Mouse (Mus musculus) granulocyte monocyte progenitor cell, adult 5-6 weeks (primary cell): Measurements from ENCODE around the gene Lemd2. TPM values are rescaled to one million over a fixed set of nuclear protein-coding genes. Genes with fewer than 3 reads are reported as not detected.
"Not testable (repeated sequence)": the region's sequence is repeated elsewhere in the genome, so short reads cannot be mapped to it uniquely, and the experiment has no call there.

Experiments used
- ATAC-seq: replicated peaks from 2 replicates; pipeline ENCODE4 v1.8.0; 2016; ENCODE audit warnings: mild to moderate bottlenecking, moderate TSS enrichment, inconsistent platforms; ENCODE audit not compliant: poor library complexity, severe bottlenecking
- total RNA-seq, 2 experiments: library from RNA; stranded (forward) in 1 of 2; stranded (reverse) in 1 of 2; fragments of 200-712, 200-1000 nt in 1 of 2; fragments of >200 nt in 1 of 2; fragmentation: Nextera tagmentation in 1 of 2; gene quantifications; 2 replicates each; pipeline ENCODE4 v1.2.3; 2014 to 2017

The Lemd2 gene
- total RNA-seq (2014; fragmentation: Nextera tagmentation) (36.5 and 36.9 TPM in 2 replicates), total RNA-seq (2017) (23.5 and 29.7 TPM in 2 replicates)

GRCm38 (mm10) chr17:27204075-27204909 lies at the start of gene Lemd2:
TSS of gene Lemd2 (minus strand) at chr17:27204469.
- ATAC-seq, result peak; percentile 74

DNA sequence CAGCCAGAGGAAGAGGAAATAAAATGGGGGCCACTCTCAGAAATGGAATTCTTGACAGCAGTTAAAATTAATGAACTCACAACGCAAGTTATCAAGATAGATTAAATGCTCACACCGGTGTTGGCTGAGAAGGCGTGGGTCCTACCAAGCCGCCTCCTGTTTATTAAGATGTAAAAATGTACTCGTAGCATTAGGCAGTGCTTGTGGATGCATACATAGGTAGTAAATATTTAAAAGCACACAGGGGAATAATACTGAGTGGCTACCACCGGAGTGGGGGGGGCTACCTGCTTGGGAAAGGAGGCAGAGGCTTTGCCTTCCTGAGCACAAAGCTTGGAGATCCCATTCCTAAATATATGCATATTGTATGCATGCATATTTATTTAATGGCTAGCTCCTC lies 46.9 kb upstream of the Lemd2 start:
- ATAC-seq, result no peak

DNA sequence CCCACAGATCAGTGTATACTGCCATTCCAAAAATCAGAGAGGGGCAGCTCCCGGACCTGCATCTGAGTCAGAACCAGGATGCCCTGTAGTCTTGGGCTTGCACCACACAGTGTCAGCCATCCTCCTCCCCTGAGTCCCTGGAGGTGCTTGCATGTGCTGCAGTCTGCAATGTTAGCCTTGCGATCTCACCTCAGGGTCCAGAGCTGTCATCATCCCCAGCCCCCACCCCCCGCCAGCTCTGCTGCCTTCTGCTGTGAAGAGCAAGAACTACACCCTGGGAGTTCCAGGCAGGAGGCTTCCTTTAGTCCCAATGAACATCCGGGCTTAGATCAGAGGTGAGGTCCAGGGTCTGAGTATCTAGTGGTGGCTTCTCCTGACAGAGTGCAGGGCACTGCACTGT lies 46.2 kb upstream of the Lemd2 start:
- no peak for ATAC-seq

- no peak for ATAC-seq
Measured at GRCm38 (mm10) chr17:27249073-27249472, 44.8 kb upstream of the Lemd2 start.

DNA sequence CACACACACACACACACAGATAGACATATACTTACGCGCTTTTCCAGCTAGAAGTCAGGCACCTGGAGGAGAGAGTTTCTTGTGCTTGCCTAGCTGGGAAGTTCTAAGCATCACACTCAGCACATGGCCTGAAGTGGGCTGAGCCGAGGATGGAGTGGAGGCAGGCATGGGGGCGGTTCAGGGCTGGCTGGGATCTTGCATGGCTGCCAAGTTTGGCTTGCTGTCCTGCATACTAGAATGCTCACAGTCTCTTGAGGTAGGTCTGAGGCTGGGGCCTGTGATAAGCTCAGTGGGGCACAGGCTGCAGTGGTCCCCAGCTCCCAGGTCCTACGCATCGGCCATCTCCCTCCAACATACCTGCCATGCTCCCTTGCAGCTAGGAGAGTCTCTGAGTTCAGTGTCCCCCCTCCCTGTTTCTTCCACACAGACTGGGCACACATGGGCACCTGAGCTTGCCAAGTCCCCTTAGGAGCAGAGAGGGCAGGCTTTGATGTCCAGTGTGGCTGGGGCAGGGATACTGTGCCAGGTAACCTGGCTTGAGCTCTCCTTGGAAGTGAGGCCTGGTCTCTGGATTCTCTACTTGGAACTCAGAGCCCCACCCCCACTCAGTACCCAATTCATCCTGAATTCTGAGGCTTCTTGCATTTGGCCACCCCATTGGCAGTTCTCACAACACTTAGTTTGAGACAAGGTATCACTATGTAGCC lies 43.6 kb upstream of the Lemd2 start:
- no peak for ATAC-seq

DNA sequence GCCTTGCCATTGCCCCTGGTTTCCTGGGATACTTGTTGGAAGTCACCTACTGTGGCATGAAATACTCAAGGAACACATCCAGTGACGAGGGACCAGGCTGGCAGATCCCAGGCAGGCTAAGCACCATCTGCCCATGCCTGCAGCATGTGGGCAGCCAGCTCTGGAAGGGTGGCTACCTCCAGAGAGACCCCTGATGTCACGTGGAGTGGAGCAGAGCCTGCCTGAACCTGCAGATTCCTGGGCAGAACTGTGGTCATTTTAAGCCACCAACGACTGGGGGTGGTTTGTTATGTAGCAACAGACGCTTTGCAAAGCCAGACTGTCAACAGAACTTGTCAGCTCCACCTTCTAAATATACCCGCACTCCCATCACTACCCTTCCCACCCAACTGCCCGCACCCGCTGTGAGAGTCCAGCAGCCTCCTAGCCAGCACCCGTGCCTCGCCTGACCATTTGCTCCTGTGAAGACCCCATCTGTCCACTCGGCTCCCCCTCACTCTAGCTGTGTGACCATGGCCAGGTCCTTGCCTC lies 41.6 kb upstream of the Lemd2 start:
- no peak for ATAC-seq

DNA sequence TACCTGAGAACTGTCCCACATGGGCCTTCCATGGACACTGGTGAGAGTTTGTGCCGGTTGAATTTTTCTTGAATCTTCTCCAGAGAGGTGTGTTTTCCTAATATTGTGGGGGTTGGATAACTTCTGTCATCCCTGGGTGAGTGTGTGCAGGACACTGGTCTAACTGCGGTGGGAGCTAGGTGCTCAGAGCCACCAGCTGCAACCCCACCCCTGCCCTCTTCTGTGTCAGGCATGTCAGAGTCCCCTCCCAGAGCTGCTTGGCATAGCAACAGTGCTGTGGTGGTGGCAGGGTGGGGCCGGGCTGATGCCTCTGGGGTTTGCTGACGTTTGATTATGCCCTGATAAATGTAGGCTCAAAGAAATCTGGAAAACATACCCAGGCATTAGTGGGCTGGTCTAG lies 40.6 kb upstream of the Lemd2 start:
- ATAC-seq, result no peak

- ATAC-seq, result peak; percentile 91
Measured at GRCm38 (mm10) chr17:27242194-27243189, 38.2 kb upstream of the Lemd2 start.

GRCm38 (mm10) chr17:27240556-27241457 lies 36.5 kb upstream of the Lemd2 start:
- no peak for ATAC-seq

GRCm38 (mm10) chr17:27239941-27240340 lies 35.7 kb upstream of the Lemd2 start:
- ATAC-seq, result no peak

DNA sequence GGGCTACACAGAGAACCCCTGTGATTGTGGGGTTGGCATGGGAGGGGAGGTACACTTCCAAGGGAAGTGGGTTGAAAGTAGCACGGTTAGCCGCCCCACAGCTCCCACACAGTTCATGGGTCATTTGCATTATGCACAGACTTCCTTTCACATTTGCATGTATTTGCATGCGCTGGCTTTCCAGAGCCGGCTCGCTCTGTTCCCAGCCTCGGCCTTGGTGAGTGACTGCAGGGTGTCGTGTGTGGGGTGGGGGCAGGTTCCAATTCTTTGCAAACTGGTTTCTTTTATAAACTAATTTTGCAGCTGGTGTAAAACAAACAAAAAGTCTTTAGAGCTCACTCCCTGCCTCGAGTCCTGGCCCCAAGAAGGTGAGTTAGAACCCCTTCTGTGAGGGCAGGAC lies 34.4 kb upstream of the Lemd2 start:
- no peak for ATAC-seq

DNA sequence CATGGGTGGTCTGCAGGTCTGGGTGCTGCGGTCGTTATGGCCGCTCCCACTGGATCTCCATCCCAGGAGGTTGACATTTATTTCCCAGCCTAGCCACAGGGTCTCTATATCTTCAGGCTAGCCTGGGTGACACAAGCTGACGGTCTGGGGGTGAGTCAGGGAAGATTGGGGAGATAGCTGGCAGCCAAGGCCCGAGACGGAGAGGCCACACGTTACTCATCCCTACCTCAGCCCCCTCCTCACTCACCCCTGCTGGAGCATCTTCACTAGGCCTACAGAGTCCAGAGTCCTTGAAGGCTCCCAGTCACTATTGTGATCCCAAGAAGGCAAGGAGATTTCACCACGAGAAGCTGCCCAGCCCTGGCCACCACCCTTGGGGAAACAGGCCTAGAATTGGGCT lies 33.5 kb upstream of the Lemd2 start:
- ATAC-seq, result no peak

GRCm38 (mm10) chr17:27233298-27233697 lies 29.0 kb upstream of the Lemd2 start:
- no peak for ATAC-seq

GRCm38 (mm10) chr17:27232176-27232575 lies 27.9 kb upstream of the Lemd2 start:
- ATAC-seq, result no peak

DNA sequence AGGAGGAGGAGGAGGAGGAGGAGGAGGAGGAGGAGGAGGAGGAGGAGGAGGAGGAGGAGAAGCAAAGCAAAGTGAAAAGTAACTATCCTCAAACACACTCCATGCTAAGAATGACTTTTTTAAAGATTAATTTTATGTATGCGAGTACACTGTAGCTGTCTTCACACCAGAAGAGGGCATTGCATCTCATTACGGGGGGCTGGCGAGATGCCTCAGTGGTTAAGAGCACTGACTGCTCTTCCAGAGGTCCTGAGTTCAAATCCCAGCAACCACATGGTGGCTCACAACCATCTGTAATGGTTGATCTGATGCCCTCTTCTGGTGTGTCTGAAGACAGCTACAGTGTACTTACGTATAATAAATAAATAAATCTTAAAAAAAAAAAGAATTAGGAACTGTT lies 27.3 kb upstream of the Lemd2 start:
- ATAC-seq, result not testable (repeated sequence)

- ATAC-seq, result no peak
Measured at GRCm38 (mm10) chr17:27231146-27231503, 26.9 kb upstream of the Lemd2 start.

DNA sequence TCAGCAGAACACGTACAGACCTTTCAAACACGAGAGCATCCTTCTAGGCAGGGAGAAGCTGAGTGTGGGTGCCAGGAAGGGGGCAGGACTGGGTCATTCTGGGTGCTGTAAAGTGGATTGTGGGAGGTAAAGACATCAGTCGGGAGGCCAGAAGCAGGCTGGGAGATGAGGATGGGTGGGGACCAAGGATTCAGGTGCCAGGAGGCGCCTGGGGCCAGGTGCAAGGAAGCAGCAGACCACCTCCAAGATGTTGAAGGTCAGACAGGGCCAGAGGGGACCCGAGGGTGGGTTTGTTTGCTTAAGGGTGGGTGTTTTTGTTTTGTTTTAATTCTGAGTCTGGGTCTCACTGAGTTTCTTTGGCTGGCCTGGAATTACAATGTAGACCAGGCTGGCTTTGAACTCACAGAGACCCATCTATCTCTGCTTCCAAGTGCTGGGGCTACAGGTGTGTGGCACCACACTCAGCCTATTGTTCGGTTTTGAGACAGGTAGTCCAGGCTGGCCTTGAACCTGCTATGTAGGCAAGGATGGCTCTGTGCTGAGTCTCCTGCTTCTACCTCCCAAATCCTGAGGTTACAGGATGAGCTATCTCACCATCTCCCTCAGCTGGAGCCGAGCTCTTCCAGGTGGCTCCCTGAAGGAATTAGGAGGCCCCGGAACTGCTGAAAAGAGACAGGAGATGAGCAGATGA lies 26.3 kb upstream of the Lemd2 start:
- no peak for ATAC-seq

- ATAC-seq, result no peak
Measured at GRCm38 (mm10) chr17:27229710-27230454, 25.6 kb upstream of the Lemd2 start.
